In genomic region chr1:38628426-38628825, GRCm38 (mm10) we compare ENCODE assay signal across 10 mouse cellular contexts. TPM values are rescaled to one million over a fixed set of nuclear protein-coding genes. Genes with fewer than 3 reads are reported as not detected.
A peak's percentile ranks its signal among the peaks of the same experiment; 100 is the strongest.
DNase-seq lines count a peak whose midpoint lies in the region; ATAC-seq lines count a peak whose summit lies in the region.
"Had no signal": no experiment of that assay in that cellular context is flagged by ENCODE, and none has a peak within 500 bp of the region (broad histone marks: within the 10 kb centered on the region; RNA-seq: fewer than 3 reads in every experiment).

No protein-coding gene starts in this region.

- no peak for DNase-seq in heart, adult 8-10 months (ENCODE audit: low spot score)
- DNase-seq in right cerebral cortex, adult 18-20 months, result peak; percentile 40
- DNase-seq in right cerebral cortex, postnatal 10 days (ENCODE audit: low spot score in 2 of 2), result no peak
- DNase-seq in ovary, postnatal 14 days (ENCODE audit: low spot score), result no peak
- DNase-seq in adrenal gland, adult 18-20 months (ENCODE audit: low spot score in 2 of 2), result no peak

- H3K4me1 ChIP-seq in heart, embryonic 11.5 days (ENCODE audit: control insufficient read depth, insufficient read depth, low read length), result 0 out of 2 replicates have a peak, but pooled peaks cover 2% of the 10 kb centered on the region
- peaks cover 52% of the 10 kb centered on the region for H3K4me1 ChIP-seq in hindbrain, embryonic 12.5 days
- peaks cover 37% of the 10 kb centered on the region for H3K4me1 ChIP-seq in neural tube, embryonic 12.5 days

- peaks cover 21% of the 10 kb centered on the region for H3K27me3 ChIP-seq in heart, embryonic 11.5 days (ENCODE audit: control insufficient read depth, insufficient read depth, low read length)
- H3K27me3 ChIP-seq in hindbrain, embryonic 12.5 days, result no peaks in the 10 kb centered on the region
- H3K27me3 ChIP-seq in neural tube, embryonic 12.5 days (replicated peaks), result no peaks in the 10 kb centered on the region
- H3K27me3 ChIP-seq: CH12.LX had no signal

- WGBS in heart, embryonic 11.5 days (ENCODE audit: insufficient replicate concordance), result 37% methylated on average over 8 of the region's 8 CpGs
- 15% methylated on average over 8 of the region's 8 CpGs for WGBS in hindbrain, embryonic 12.5 days
- 18% methylated on average over 8 of the region's 8 CpGs for WGBS in neural tube, embryonic 12.5 days

- no peaks in the 10 kb centered on the region for H3K36me3 ChIP-seq in heart, embryonic 11.5 days (ENCODE audit: control insufficient read depth, insufficient read depth, low read length)
- H3K36me3 ChIP-seq in hindbrain, embryonic 12.5 days, result no peaks in the 10 kb centered on the region
- H3K36me3 ChIP-seq in neural tube, embryonic 12.5 days, result no peaks in the 10 kb centered on the region

- no peaks in the 10 kb centered on the region for H3K9me3 ChIP-seq in heart, embryonic 11.5 days (replicated peaks; ENCODE audit: control insufficient read depth, low read length)
- H3K9me3 ChIP-seq in hindbrain, embryonic 12.5 days (replicated peaks), result no peaks in the 10 kb centered on the region
- no peaks in the 10 kb centered on the region for H3K9me3 ChIP-seq in neural tube, embryonic 12.5 days
- H3K9me3 ChIP-seq: megakaryocyte, embryonic 14.5 days had no signal

- H3K27ac ChIP-seq in heart, embryonic 11.5 days (ENCODE audit: low read depth, low read length), result no peak overlapping the region
- H3K27ac ChIP-seq in hindbrain, embryonic 12.5 days, result peak overlapping the region; percentile 99
- peak overlapping the region; percentile 11; the same call in 1 of the 2 replicates for H3K27ac ChIP-seq in neural tube, embryonic 12.5 days

- no peak overlapping the region for H3K4me3 ChIP-seq in heart, embryonic 11.5 days (ENCODE audit: low read depth, low read length)
- H3K4me3 ChIP-seq in hindbrain, embryonic 12.5 days, result peak overlapping the region; percentile 73; the same call in 1 of the 2 replicates
- H3K4me3 ChIP-seq in neural tube, embryonic 12.5 days, result no peak overlapping the region

- H3K4me2 ChIP-seq in heart, embryonic 11.5 days, result peak overlapping the region; percentile 90
- peak overlapping the region; percentile 83 for H3K4me2 ChIP-seq in hindbrain, embryonic 12.5 days (replicated peaks)
- H3K4me2 ChIP-seq in neural tube, embryonic 12.5 days (replicated peaks), result peak overlapping the region; percentile 88

- no peak for ATAC-seq in heart, embryonic 11.5 days (replicated peaks; ENCODE audit: insufficient number of reproducible peaks, low FRiP score, low TSS enrichment)
- ATAC-seq in hindbrain, embryonic 12.5 days (ENCODE audit: low FRiP score), result peak; percentile 14; the same call in 1 of the 2 replicates
- ATAC-seq in neural tube, embryonic 12.5 days (ENCODE audit: low FRiP score, low read depth), result 0 out of 2 replicates have a peak, but pooled peaks have one; percentile 13

- H3K9ac ChIP-seq in heart, embryonic 11.5 days (ENCODE audit: low read depth, low read length), result no peak overlapping the region
- H3K9ac ChIP-seq in hindbrain, embryonic 12.5 days, result peak overlapping the region; percentile 89; the same call in 1 of the 2 replicates
- no peak overlapping the region for H3K9ac ChIP-seq in neural tube, embryonic 12.5 days

RNA-seq across cellular contexts. Expression of gene Aff3, which starts 36.3 kb away (rescaled TPM):
- polyA plus RNA-seq in heart, embryonic 11.5 days (2014; fragmentation: Nextera tagmentation; extraction: Ambion mirVana), result 6.6 and 6.7 TPM in 2 replicates
- total RNA-seq in heart, adult 8-10 months (2022), result 1 to 10 TPM; 1.4 to 2.4 (median 1.7) TPM
- 45.1 and 45.2 TPM in 2 replicates for polyA plus RNA-seq in hindbrain, embryonic 12.5 days (2016; fragmentation: Nextera tagmentation; extraction: Ambion mirVana)
- 37.7 and 38.8 TPM in 2 replicates for polyA plus RNA-seq in neural tube, embryonic 12.5 days (2016; fragmentation: Nextera tagmentation; extraction: Ambion mirVana)
- 1 to 10 TPM; 2.2 to 2.8 TPM for total RNA-seq in adrenal gland, adult 18-20 months (2021)
